Mouse (Mus musculus): ENCODE measurements around the gene Gm49394. TPM values are rescaled to one million over a fixed set of nuclear protein-coding genes. Genes with fewer than 3 reads are reported as not detected.

Gene Gm49394
- polyA plus RNA-seq, 1 experiment: not detected

DNA sequence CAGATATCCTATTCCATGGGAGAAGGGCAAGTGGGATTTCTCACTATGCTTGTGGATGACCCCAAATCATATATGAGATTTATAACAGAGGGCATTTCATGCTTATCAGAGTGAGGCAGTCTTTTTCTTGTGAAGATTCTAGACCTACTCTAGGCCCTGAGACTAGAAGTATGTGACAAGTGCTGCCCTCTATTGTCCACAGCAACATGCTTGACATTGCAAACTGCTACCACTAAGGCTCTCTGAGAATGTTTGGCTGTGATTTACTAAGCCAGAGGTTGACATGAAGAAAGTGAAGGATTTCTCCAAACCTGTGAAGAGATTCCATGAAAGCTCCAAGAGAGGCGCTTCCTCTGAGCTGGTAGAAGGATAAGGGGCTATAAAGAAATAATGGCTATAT, 1.3 kb upstream of the Gm49394 start:
- no peak overlapping the region for H3K4me3 ChIP-seq (replicated peaks; ENCODE audit: control insufficient read depth, low read depth, low read length)
- H3K27ac ChIP-seq (ENCODE audit: control insufficient read depth, insufficient read depth, low read depth, low read length, poor library complexity): no peak overlapping the region
- 75% methylated on average over 1 of the region's 1 CpGs for WGBS
- TF ChIP-seq CTCF (IDR thresholded peaks at IDR 0.05; ENCODE audit: control insufficient read depth, insufficient read depth, low read length) (no peak), POLR2A (IDR thresholded peaks at IDR 0.05; ENCODE audit: borderline replicate concordance, control insufficient read depth, low read depth, low read length) (no peak)
- H3K4me1 ChIP-seq (ENCODE audit: control insufficient read depth, insufficient read depth, low read length): no peaks in the 10 kb centered on the region

DNA sequence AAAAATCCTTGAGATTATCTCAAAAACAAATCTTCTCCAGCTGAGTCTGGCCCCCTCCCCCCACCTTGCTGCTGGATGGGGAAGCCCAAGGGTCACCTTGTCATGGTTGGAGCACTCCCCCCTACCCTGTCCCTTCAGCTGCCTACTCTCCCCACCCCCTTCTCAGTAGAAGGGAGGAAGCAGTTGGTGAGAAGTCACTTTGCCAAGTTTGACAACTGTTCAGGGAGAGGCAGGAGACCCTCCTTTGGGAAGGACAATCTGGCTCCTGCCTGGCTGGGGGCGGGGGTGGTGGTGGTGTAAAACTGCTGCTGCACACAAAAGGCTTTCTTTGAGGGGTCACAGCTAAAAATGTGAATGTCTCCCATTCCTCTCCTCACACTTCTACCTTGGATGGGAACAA, 1.4 kb downstream of the Gm49394 start:
- Histone ChIP-seq H3K27ac (ENCODE audit: control insufficient read depth, insufficient read depth, low read depth, low read length, poor library complexity) (no peak overlapping the region; the same call in 1 of the 2 replicates), H3K4me3 (replicated peaks; ENCODE audit: control insufficient read depth, low read depth, low read length) (no peak overlapping the region), H3K4me1 (ENCODE audit: control insufficient read depth, insufficient read depth, low read length) (no peaks in the 10 kb centered on the region)
- WGBS: 84% methylated on average over 1 of the region's 1 CpGs
- TF ChIP-seq CTCF (IDR thresholded peaks at IDR 0.05; ENCODE audit: control insufficient read depth, insufficient read depth, low read length) (no peak), POLR2A (IDR thresholded peaks at IDR 0.05; ENCODE audit: borderline replicate concordance, control insufficient read depth, low read depth, low read length) (no peak)

DNA sequence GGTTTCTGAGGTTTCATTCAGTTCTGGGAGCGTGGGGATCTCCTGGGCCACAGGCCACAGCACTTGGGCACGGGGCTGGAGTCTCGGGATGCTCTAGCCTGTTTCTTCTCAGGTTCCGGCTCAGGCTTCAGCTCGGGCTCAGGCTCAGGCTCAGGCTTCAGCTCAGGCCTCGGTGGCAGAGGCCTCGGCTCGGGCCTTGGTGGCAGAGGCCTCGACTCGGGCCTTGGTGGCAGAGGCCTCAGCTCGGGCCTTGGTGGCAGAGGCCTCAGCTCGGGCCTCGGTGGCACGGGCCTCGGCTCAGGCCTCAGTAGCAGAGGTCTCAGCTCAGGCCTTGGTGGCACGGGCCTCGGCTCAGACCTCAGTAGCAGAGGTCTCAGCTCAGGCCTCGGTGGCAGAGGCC, 2.2 kb downstream of the Gm49394 start:
- no peaks in the 10 kb centered on the region for H3K4me1 ChIP-seq (ENCODE audit: control insufficient read depth, insufficient read depth, low read length)
- H3K4me3 ChIP-seq (replicated peaks; ENCODE audit: control insufficient read depth, low read depth, low read length): no peak overlapping the region
- TF ChIP-seq CTCF (IDR thresholded peaks at IDR 0.05; ENCODE audit: control insufficient read depth, insufficient read depth, low read length): no peak
- TF ChIP-seq POLR2A (IDR thresholded peaks at IDR 0.05; ENCODE audit: borderline replicate concordance, control insufficient read depth, low read depth, low read length): no peak
- WGBS: 87% methylated on average over 18 of the region's 18 CpGs
- H3K27ac ChIP-seq (ENCODE audit: control insufficient read depth, insufficient read depth, low read depth, low read length, poor library complexity): no peak overlapping the region

DNA sequence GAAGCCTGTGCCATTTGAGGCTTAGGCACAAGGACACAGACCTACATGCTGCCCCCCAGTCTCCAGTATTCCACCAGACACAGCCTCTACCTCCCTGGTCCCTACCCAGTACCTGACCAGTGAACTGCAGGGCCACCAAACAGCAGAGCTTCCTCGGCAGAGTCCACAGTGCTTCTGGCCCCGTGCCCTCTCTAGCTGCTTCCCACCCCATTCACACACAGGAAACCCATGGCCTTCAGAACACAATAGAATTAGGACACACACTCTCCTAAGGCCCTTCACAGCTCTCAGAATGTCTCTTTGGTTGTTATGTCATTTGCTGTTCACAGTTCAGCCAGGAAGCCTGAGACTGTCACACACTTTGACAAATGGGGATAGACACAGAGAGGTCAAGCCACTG, 3.1 kb downstream of the Gm49394 start, which contains the start of gene Igf2:
Igf2 (minus strand) TSS at position 158 of the 400 bp plus-strand sequence.
- 36% methylated on average over 2 of the region's 2 CpGs for WGBS
- Histone ChIP-seq H3K4me3 (replicated peaks; ENCODE audit: control insufficient read depth, low read depth, low read length) (no peak within 1 kb of the TSS), H3K27ac (ENCODE audit: control insufficient read depth, insufficient read depth, low read depth, low read length, poor library complexity) (no peak within 1 kb of the TSS), H3K4me1 (ENCODE audit: control insufficient read depth, insufficient read depth, low read length) (no peaks in the 10 kb centered on the region)
- TF ChIP-seq CTCF (IDR thresholded peaks at IDR 0.05; ENCODE audit: control insufficient read depth, insufficient read depth, low read length) (no peak), POLR2A (IDR thresholded peaks at IDR 0.05; ENCODE audit: borderline replicate concordance, control insufficient read depth, low read depth, low read length) (no peak)

DNA sequence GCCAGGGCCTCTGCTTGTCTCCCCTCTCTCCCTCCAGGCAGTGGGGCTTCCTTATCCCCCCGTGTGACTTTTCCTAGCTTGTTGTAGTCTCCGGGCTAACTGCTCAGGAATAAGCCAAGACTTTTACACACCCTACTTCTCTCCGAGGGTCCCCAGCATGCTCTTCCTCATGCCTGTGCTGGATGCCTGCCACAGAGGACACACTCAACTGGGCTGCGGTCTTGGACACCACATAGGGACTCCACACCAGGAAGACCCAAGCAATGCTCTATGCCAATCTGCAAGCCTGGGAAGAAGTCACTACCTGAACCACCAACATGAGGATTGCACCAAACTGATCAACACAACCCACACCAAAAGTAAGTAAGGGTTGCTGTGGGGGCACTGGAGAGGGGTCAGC, 3.6 kb downstream of the Gm49394 start:
- WGBS: 72% methylated on average over 4 of the region's 4 CpGs
- Histone ChIP-seq H3K4me3 (replicated peaks; ENCODE audit: control insufficient read depth, low read depth, low read length) (no peak overlapping the region), H3K27ac (ENCODE audit: control insufficient read depth, insufficient read depth, low read depth, low read length, poor library complexity) (no peak overlapping the region), H3K4me1 (ENCODE audit: control insufficient read depth, insufficient read depth, low read length) (no peaks in the 10 kb centered on the region)
- TF ChIP-seq POLR2A (IDR thresholded peaks at IDR 0.05; ENCODE audit: borderline replicate concordance, control insufficient read depth, low read depth, low read length): no peak
- no peak for TF ChIP-seq CTCF (IDR thresholded peaks at IDR 0.05; ENCODE audit: control insufficient read depth, insufficient read depth, low read length)

DNA sequence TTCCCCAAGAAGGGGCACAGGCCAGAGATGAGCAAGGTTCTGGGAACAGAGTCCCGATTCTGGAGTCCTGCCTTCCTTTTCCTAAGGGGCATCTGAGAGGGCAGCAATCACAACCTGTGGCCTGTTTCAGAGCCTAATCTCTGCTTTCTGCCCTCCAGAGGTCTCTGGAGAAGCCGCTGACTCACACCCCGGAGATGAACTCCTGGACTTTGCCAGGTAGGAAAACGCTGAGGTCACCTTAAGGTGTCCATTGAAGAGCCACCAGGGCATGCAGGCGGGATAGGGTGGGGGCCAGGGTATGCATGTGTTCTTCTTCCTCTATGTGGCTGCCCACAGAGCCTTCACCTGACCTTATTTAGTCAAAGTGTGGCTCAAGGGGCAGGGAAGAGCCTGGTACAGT, 4.4 kb downstream of the Gm49394 start:
- Histone ChIP-seq H3K4me3 (replicated peaks; ENCODE audit: control insufficient read depth, low read depth, low read length) (no peak overlapping the region), H3K27ac (ENCODE audit: control insufficient read depth, insufficient read depth, low read depth, low read length, poor library complexity) (no peak overlapping the region), H3K4me1 (ENCODE audit: control insufficient read depth, insufficient read depth, low read length) (no peaks in the 10 kb centered on the region)
- no peak for TF ChIP-seq CTCF (IDR thresholded peaks at IDR 0.05; ENCODE audit: control insufficient read depth, insufficient read depth, low read length)
- TF ChIP-seq POLR2A (IDR thresholded peaks at IDR 0.05; ENCODE audit: borderline replicate concordance, control insufficient read depth, low read depth, low read length): no peak
- WGBS: 50% methylated on average over 5 of the region's 5 CpGs

DNA sequence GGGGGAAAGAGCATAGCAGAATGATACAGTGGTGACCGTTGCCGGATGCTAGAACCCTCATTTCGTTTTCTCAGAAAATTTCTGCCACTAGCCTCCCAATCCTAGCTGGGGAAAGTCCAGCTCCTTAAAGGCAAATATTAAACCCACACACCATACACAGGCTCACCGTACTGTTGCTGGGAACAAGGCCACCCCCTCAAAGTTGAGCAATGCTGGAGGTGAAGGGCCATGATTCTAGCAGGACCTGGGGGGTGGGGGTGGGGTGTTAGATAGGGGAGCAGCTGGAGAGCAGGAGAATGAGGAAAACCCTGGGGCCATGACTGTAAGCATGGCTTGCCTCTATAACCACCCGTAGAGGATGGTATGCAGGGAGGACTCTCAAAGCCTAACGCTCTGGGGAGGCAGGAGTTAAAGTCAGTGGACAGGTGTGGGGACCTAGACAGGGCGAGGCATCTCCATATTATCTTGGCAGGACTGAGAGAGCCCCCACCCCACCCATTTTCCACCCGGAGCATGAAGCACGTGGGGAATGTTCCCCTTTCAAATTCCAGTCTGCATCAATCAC, 5.2 kb downstream of the Gm49394 start:
- TF ChIP-seq CTCF (IDR thresholded peaks at IDR 0.05; ENCODE audit: control insufficient read depth, insufficient read depth, low read length) (no peak), POLR2A (IDR thresholded peaks at IDR 0.05; ENCODE audit: borderline replicate concordance, control insufficient read depth, low read depth, low read length) (no peak)
- 12% methylated on average over 9 of the region's 9 CpGs for WGBS

DNA sequence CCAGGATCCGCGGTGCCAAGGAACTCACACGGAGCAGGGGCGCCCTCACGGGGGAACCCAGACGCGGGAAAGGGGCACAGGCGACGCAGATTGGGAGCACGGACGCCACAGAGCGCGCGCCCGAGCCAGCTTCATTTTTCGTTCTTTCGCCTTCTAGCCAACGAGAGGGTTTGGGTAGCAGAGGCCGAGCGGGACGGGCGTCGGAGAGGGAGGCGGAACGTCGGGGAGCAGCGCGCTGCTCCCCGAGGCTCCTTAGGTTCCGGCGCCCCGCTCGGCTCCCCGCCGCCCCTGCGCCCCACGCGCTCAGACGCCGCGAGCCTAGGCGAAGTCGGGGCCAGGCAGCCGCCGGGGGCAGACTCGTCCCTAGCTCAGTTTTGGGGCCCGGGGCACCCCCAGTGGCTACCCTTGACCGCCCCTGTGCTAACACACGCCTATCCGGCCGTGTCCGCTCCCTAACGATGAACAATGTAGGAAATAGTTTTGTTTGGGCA, 5.8 kb downstream of the Gm49394 start:
- H3K27ac ChIP-seq (ENCODE audit: control insufficient read depth, insufficient read depth, low read depth, low read length, poor library complexity): no peak overlapping the region
- 3% methylated on average over 53 of the region's 53 CpGs for WGBS

More for the DNA sequence above, 5.2 kb downstream of the Gm49394 start:
- Histone ChIP-seq H3K27ac (ENCODE audit: control insufficient read depth, insufficient read depth, low read depth, low read length, poor library complexity) (no peak overlapping the region), H3K4me3 (replicated peaks; ENCODE audit: control insufficient read depth, low read depth, low read length) (no peak overlapping the region), H3K4me1 (ENCODE audit: control insufficient read depth, insufficient read depth, low read length) (no peaks in the 10 kb centered on the region)

DNA sequence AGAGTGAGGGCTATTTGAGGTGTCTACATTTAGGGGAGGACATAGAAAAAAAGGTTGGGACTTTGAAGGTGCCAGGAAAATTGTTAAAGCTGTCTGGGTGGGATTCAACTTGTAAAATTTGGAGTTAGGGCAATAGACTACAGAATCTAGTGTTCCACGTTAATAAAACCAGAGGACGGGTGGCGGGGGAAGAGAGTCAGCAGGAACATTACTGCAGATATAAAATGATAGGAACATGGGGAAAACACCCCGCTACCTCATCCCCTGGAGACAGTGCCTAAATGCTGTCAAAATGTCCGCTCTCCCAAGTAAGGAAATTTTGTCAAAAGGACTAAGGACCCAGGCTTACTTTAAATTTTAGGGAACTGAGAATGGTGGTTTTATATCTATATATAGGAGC, 6.6 kb downstream of the Gm49394 start:
- H3K4me1 ChIP-seq (ENCODE audit: control insufficient read depth, insufficient read depth, low read length): no peaks in the 10 kb centered on the region
- H3K4me3 ChIP-seq (replicated peaks; ENCODE audit: control insufficient read depth, low read depth, low read length): no peak overlapping the region
- H3K27ac ChIP-seq (ENCODE audit: control insufficient read depth, insufficient read depth, low read depth, low read length, poor library complexity): no peak overlapping the region
- no peak for TF ChIP-seq CTCF (IDR thresholded peaks at IDR 0.05; ENCODE audit: control insufficient read depth, insufficient read depth, low read length)
- TF ChIP-seq POLR2A (IDR thresholded peaks at IDR 0.05; ENCODE audit: borderline replicate concordance, control insufficient read depth, low read depth, low read length): no peak
- 38% methylated on average over 5 of the region's 5 CpGs for WGBS

More for the DNA sequence above, 5.8 kb downstream of the Gm49394 start:
- Histone ChIP-seq H3K4me1 (ENCODE audit: control insufficient read depth, insufficient read depth, low read length) (no peaks in the 10 kb centered on the region), H3K4me3 (replicated peaks; ENCODE audit: control insufficient read depth, low read depth, low read length) (no peak overlapping the region)
- TF ChIP-seq CTCF (IDR thresholded peaks at IDR 0.05; ENCODE audit: control insufficient read depth, insufficient read depth, low read length) (no peak), POLR2A (IDR thresholded peaks at IDR 0.05; ENCODE audit: borderline replicate concordance, control insufficient read depth, low read depth, low read length) (no peak)
